Comparison of ENCODE assay signal across 16 mouse cellular contexts in genomic region chr1:91248242-91248641, GRCm38 (mm10). TPM values are rescaled to one million over a fixed set of nuclear protein-coding genes. Genes with fewer than 3 reads are reported as not detected.
DNase-seq lines count a peak whose midpoint lies in the region; ATAC-seq and TF ChIP-seq lines count a peak whose summit lies in the region.
"Had no signal": no experiment of that assay in that cellular context is flagged by ENCODE, and none has a peak within 500 bp of the region (broad histone marks: within the 10 kb centered on the region; RNA-seq: fewer than 3 reads in every experiment).

No protein-coding gene starts in this region.

- H3K4me3 ChIP-seq in heart, embryonic 12.5 days = no peak overlapping the region
- H3K4me3 ChIP-seq in heart, adult 2 months = no peak overlapping the region
- H3K4me3 ChIP-seq in C2C12 (ENCODE audit: insufficient read depth, poor library complexity, severe bottlenecking) = no peak overlapping the region
- peak overlapping the region; percentile 37; the same call in 1 of the 2 replicates for H3K4me3 ChIP-seq in liver, embryonic 16.5 days (ENCODE audit: low read depth, low read length)
- no peak overlapping the region for H3K4me3 ChIP-seq in kidney, embryonic 14.5 days (ENCODE audit: low read length)
- H3K4me3 ChIP-seq: embryonic facial prominence, embryonic 12.5 days; limb, embryonic 15.5 days had no signal

- no peaks in the 10 kb centered on the region for H3K27me3 ChIP-seq in heart, embryonic 12.5 days (replicated peaks)
- no peaks in the 10 kb centered on the region for H3K27me3 ChIP-seq in heart, adult 2 months (ENCODE audit: control insufficient read depth, insufficient read depth, low read length)
- no peaks in the 10 kb centered on the region for H3K27me3 ChIP-seq in C2C12 (ENCODE audit: control insufficient read depth, insufficient read depth, insufficient read length)
- H3K27me3 ChIP-seq in liver, embryonic 16.5 days (ENCODE audit: control insufficient read depth, insufficient read depth, low read depth, low read length) = no peaks in the 10 kb centered on the region
- no peaks in the 10 kb centered on the region for H3K27me3 ChIP-seq in kidney, embryonic 14.5 days (ENCODE audit: control insufficient read depth, insufficient read depth, low read length)
- H3K27me3 ChIP-seq: embryonic facial prominence, embryonic 12.5 days; hindbrain, embryonic 12.5 days; kidney, embryonic 15.5 days; limb, embryonic 15.5 days had no signal

- H3K79me3 ChIP-seq in C2C12 (ENCODE audit: low read depth) = peaks cover 28% of the 10 kb centered on the region

- TF ChIP-seq POLR2A in heart, adult 2 months (IDR thresholded peaks at IDR 0.05; ENCODE audit: insufficient read depth, low read depth, low read length) = no peak

- peaks cover 32% of the 10 kb centered on the region for H3K4me1 ChIP-seq in heart, embryonic 12.5 days (replicated peaks)
- H3K4me1 ChIP-seq in heart, adult 2 months (ENCODE audit: control insufficient read depth, insufficient read depth, low read length) = peaks cover 7% of the 10 kb centered on the region
- H3K4me1 ChIP-seq in liver, embryonic 16.5 days (ENCODE audit: control insufficient read depth, low read depth, low read length) = peaks cover 44% of the 10 kb centered on the region
- peaks cover 16% of the 10 kb centered on the region for H3K4me1 ChIP-seq in kidney, embryonic 14.5 days (ENCODE audit: control insufficient read depth, insufficient read depth, low read length)

- intact Hi-C loops in heart, adult 2 months (cut with DNase I) = no loop called here

- H3K36me3 ChIP-seq in heart, embryonic 12.5 days = no peaks in the 10 kb centered on the region
- no peaks in the 10 kb centered on the region for H3K36me3 ChIP-seq in heart, adult 2 months (ENCODE audit: control insufficient read depth, insufficient read depth, low read length)
- no peaks in the 10 kb centered on the region for H3K36me3 ChIP-seq in C2C12 (ENCODE audit: control insufficient read depth, insufficient read depth)
- H3K36me3 ChIP-seq in liver, embryonic 16.5 days (ENCODE audit: control insufficient read depth, insufficient read depth) = no peaks in the 10 kb centered on the region
- no peaks in the 10 kb centered on the region for H3K36me3 ChIP-seq in kidney, embryonic 14.5 days (ENCODE audit: control insufficient read depth, insufficient read depth, low read length)
- H3K36me3 ChIP-seq: embryonic facial prominence, embryonic 12.5 days; hindbrain, embryonic 12.5 days; kidney, embryonic 15.5 days; limb, embryonic 15.5 days had no signal

- peaks cover 3% of the 10 kb centered on the region; the same call in 1 of the 2 replicates for H3K79me2 ChIP-seq in heart, adult 2 months (replicated peaks; ENCODE audit: control insufficient read depth, insufficient read depth, low read length)
- peaks cover 39% of the 10 kb centered on the region for H3K79me2 ChIP-seq in C2C12 (ENCODE audit: control insufficient read depth, insufficient read depth)

- no peak for TF ChIP-seq CTCF in heart, adult 2 months (IDR thresholded peaks at IDR 0.05)
- no peak for TF ChIP-seq CTCF in C2C12 (IDR thresholded peaks at IDR 0.05; ENCODE audit: control insufficient read depth, insufficient read depth, insufficient read length)

- no peak for TF ChIP-seq EP300 in heart, adult 2 months (IDR thresholded peaks at IDR 0.05; ENCODE audit: insufficient read depth, low read depth, low read length)

- H3K4me2 ChIP-seq in heart, embryonic 12.5 days = no peak overlapping the region
- H3K4me2 ChIP-seq in liver, embryonic 16.5 days (ENCODE audit: low read depth, low read length) = peak overlapping the region; percentile 97
- H3K4me2 ChIP-seq in kidney, embryonic 14.5 days (replicated peaks; ENCODE audit: low read depth, low read length) = no peak overlapping the region
- H3K4me2 ChIP-seq: limb, embryonic 15.5 days had no signal

- ATAC-seq in heart, embryonic 12.5 days (ENCODE audit: insufficient number of reproducible peaks, low FRiP score) = no peak
- peak; percentile 54 for ATAC-seq in liver, embryonic 16.5 days (ENCODE audit: low read depth)
- ATAC-seq in kidney, embryonic 14.5 days (ENCODE audit: low FRiP score, low TSS enrichment) = no peak
- ATAC-seq: activated CD4-positive, CD25-positive, alpha-beta regulatory T cell, adult 4 months; forebrain, postnatal 0 days had no signal

- H3K9me3 ChIP-seq in heart, embryonic 12.5 days (replicated peaks) = no peaks in the 10 kb centered on the region
- H3K9me3 ChIP-seq in liver, embryonic 16.5 days (replicated peaks; ENCODE audit: control insufficient read depth, low read length) = no peaks in the 10 kb centered on the region
- no peaks in the 10 kb centered on the region for H3K9me3 ChIP-seq in kidney, embryonic 14.5 days (ENCODE audit: control insufficient read depth, low read length)
- H3K9me3 ChIP-seq: embryonic facial prominence, embryonic 12.5 days; hindbrain, embryonic 12.5 days; kidney, embryonic 15.5 days; limb, embryonic 15.5 days had no signal

- no peak overlapping the region for H3K9ac ChIP-seq in heart, embryonic 12.5 days
- H3K9ac ChIP-seq in heart, adult 2 months (ENCODE audit: low read depth, low read length) = no peak overlapping the region
- peak overlapping the region; percentile 52 for H3K9ac ChIP-seq in liver, embryonic 16.5 days (ENCODE audit: low read depth, low read length)
- no peak overlapping the region for H3K9ac ChIP-seq in kidney, embryonic 14.5 days (ENCODE audit: low read depth, low read length)
- H3K9ac ChIP-seq: embryonic facial prominence, embryonic 12.5 days; forebrain, postnatal 0 days; hindbrain, embryonic 12.5 days; kidney, embryonic 15.5 days; limb, embryonic 15.5 days had no signal

- WGBS in heart, embryonic 12.5 days = 59% methylated on average over 5 of the region's 5 CpGs
- 64% methylated on average over 5 of the region's 5 CpGs for WGBS in heart, adult 2 months
- WGBS in liver, embryonic 16.5 days (ENCODE audit: insufficient replicate concordance) = 45% methylated on average over 5 of the region's 5 CpGs
- WGBS in kidney, embryonic 14.5 days = 84% methylated on average over 5 of the region's 5 CpGs

- no peak overlapping the region for H3ac ChIP-seq in C2C12 (ENCODE audit: control insufficient read depth, insufficient read length, low read depth)

- peak overlapping the region; percentile 61 for H3K27ac ChIP-seq in heart, embryonic 12.5 days (ENCODE audit: poor library complexity, severe bottlenecking)
- H3K27ac ChIP-seq in heart, adult 2 months = no peak overlapping the region
- H3K27ac ChIP-seq in liver, embryonic 16.5 days (ENCODE audit: low read length) = peak overlapping the region; percentile 98
- no peak overlapping the region for H3K27ac ChIP-seq in kidney, embryonic 14.5 days (ENCODE audit: low read depth, low read length)
- H3K27ac ChIP-seq: embryonic facial prominence, embryonic 12.5 days; hindbrain, embryonic 12.5 days; kidney, embryonic 15.5 days; limb, embryonic 15.5 days had no signal

- DNase-seq in heart, adult 2 months = no peak
- DNase-seq in c-Kit-positive CD71-positive TER-119-positive erythroid progenitor cells, embryonic 14.5 days (ENCODE audit: low spot score) = peak; percentile 70
- no peak for DNase-seq in ovary, postnatal 36 days (ENCODE audit: low spot score)
- DNase-seq: cerebellum, adult 11 months; forebrain, postnatal 0 days; layer of hippocampus, postnatal 36 days; midbrain, embryonic 14.5 days had no signal

TF ChIP-seq in C2C12, 6 proteins besides CTCF, POLR2A, EP300 and RAD21:
- TF ChIP-seq CEBPB (IDR thresholded peaks at IDR 0.05; ENCODE audit: low read depth) (peak; percentile 80), MAX (IDR thresholded peaks at IDR 0.05) (peak; percentile 47), USF1 (IDR thresholded peaks at IDR 0.05; ENCODE audit: low read depth) (peak; percentile 24), MYOG (IDR thresholded peaks at IDR 0.05; ENCODE audit: control insufficient read depth, extremely low read depth, insufficient read length) (no peak), MYOD1 (IDR thresholded peaks at IDR 0.05; ENCODE audit: control insufficient read depth, insufficient read length, low read depth) (peak; percentile 99), FOSL1 (IDR thresholded peaks at IDR 0.05; ENCODE audit: insufficient read depth, low read length, poor library complexity, severe bottlenecking) (peak; percentile 62)

RNA-seq across cellular contexts. Expression of gene Ube2f, which starts 1.9 kb away (rescaled TPM):
- 65.2 and 66.5 TPM in 2 replicates for polyA plus RNA-seq in heart, embryonic 12.5 days (2016; fragmentation: Nextera tagmentation; extraction: Ambion mirVana)
- total RNA-seq in heart, adult 2 months (2021) = 10 to 100 TPM; 43.1 to 48.1 TPM
- polyA plus RNA-seq in heart, adult 2 months (2012; rRNA removed) = 39.4 and 62.5 TPM in 2 replicates
- 71.0 TPM for polyA plus RNA-seq in C2C12 (2012; fragmentation: generic; extraction: Trizol)
- polyA plus RNA-seq in liver, embryonic 16.5 days (2015; fragmentation: Nextera tagmentation; extraction: Ambion mirVana) = 66.3 and 69.0 TPM in 2 replicates
- 72.4 and 80.5 TPM in 2 replicates for polyA plus RNA-seq in kidney, embryonic 14.5 days (2014; fragmentation: Nextera tagmentation; extraction: Ambion mirVana)

RNA-seq across cellular contexts. Expression of gene Scly, which starts 49.9 kb away (rescaled TPM):
- 14.8 and 14.9 TPM in 2 replicates for polyA plus RNA-seq in heart, embryonic 12.5 days (2016; fragmentation: Nextera tagmentation; extraction: Ambion mirVana)
- 10 to 100 TPM; 17.0 to 19.2 TPM for total RNA-seq in heart, adult 2 months (2021)
- 14.4 and 18.3 TPM in 2 replicates for polyA plus RNA-seq in heart, adult 2 months (2012; rRNA removed)
- 10.2 TPM for polyA plus RNA-seq in C2C12 (2012; fragmentation: generic; extraction: Trizol)
- polyA plus RNA-seq in liver, embryonic 16.5 days (2015; fragmentation: Nextera tagmentation; extraction: Ambion mirVana) = 29.6 and 33.4 TPM in 2 replicates
- 11.4 and 15.3 TPM in 2 replicates for polyA plus RNA-seq in kidney, embryonic 14.5 days (2014; fragmentation: Nextera tagmentation; extraction: Ambion mirVana)

Comparison
In these comparisons a context has a peak if more than half of its experiments do, and no peak if none do; other contexts are left out.
1. H3K27ac ChIP-seq: peak in heart, embryonic 12.5 days (single experiment) and liver, embryonic 16.5 days (single experiment); none in heart, adult 2 months (single experiment) and kidney, embryonic 14.5 days (single experiment).